Mouse (Mus musculus): ENCODE measurements around the gene Gm10272. TPM values are rescaled to one million over a fixed set of nuclear protein-coding genes. Genes with fewer than 3 reads are reported as not detected.

Gm10272 gene
- polyA plus RNA-seq (2014; fragmentation: Illumina TruSeq; extraction: RNeasy Lipid Tissue Mini Kit (QIAGEN cat#74804)), result not detected

DNA sequence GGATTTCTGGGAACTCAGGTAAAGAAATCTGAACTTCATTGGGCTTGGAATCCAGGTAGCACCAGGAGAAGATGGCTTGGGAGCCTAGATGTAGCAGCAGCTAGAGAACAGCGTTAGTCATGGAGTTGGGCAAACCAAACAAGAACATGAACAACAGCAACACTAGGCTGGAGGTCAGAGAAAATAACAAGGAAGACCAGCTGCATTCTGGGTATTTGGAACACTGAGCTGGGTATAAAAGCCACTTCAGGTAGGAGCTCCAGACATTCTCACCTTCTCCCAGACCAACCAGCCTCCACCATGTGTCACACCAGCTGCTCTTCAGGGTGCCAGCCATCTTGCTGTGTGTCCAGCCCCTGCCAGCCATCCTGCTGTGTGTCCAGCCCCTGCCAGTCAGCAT, at the start of gene Gm10272:
TSS of gene Gm10272 (plus strand) at position 301 of the 400 bp plus-strand sequence.

DNA sequence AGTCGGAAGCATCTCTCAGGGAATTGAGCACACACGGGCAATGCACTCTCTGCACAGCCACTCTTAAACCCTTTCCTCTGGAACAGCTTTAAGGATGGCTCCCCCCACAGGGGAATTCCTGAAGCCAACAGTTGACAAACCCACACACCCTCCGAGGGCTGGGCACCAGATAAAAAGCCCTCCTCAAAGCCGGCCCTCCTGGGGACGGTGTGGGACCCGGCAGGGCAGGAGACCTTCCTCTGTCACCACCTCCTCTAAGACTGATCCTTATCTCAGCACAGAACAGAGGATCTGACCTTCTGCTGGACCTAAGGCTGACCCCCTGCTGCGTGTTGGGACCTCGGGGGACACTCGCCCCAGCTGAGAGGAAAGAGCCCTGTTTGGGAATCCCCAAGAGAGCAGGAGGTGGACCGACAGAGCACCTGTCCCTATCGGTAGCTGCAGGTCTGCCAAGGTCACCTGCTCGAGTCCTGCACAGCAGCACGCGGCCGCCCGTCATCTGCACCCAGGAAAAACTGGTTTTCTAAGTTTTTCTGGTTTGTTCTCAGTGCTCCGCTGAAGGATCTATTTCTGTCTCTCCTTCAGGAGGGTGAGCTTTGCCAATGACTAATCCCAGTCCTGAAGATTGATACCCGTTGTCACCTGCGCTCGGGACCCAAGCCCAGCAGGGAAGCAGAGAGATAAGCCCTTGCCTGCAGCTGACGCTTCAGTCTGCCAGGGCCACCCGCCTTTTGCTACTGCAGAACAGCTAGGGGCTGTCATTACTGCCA, 20.3 kb upstream of the Gm10272 start, which contains the start of gene Tspear:
TSS of gene Tspear (plus strand) at position 675 of the 770 bp plus-strand sequence.

DNA sequence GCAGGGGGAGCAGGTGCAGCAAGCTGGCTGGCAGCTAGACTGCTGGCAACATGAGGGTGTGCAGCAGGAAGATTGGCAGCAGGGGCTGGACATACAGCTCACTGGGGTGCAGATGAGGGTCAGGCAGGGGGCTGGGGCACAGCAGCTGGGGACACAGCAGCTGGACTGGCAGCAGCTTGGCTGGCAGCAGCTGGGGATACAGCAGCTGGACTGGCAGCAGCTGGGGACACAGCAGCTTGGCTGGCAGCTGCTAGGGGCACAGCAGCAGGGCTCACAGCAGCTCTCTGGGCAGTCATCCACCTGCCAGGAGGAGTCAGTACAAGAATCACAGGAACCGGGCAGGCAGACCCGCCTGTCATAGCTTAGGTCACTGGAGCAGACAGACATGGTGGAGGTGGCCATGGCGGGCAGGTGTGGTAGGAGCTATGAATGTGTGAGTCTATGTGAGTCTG, 16.0 kb upstream of the Gm10272 start, which contains the start of gene Gm19402:
TSS of gene Gm19402 (minus strand) at position 402 of the 452 bp plus-strand sequence.

DNA sequence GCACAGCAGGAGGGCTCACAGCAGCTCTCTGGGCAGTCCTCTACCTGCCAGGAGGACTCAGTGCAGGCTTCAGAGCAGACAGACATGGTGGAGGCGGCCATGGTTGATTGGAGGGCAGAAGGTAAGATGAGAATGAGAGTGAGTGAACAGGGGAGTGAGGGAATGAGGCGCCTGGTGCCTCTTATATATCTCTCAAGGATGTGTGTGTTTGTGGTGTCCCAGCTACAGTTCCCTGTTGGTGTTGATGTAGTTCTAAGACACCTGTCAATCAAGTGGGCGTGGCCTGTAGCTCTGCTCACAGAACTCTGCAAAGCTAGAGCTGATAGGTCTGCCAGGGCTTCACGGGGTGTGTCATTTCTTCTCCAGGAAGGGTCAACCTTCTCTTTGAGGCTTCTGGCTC, 9.3 kb upstream of the Gm10272 start, which contains the start of gene Gm9508:
TSS of gene Gm9508 (minus strand) at position 101 of the 400 bp plus-strand sequence.

DNA sequence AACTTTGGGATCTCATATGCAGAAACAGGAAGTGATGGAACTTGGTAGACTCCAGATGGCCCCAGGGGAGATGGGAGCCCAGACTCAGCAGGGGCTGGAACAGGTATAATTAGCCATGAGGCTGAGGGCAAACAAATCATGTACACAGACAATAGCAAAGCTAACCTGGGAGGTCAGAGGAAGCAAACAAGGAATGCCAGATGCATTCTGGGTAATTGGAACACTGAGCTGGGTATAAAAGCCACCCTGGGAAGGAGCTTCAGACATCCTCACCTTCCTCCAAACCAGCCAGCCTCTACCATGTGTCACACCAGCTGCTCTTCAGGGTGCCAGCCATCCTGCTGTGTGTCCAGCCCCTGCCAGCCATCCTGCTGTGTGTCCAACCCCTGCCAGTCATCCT, 4.7 kb downstream of the Gm10272 start, which contains the start of gene Gm10024:
TSS of gene Gm10024 (plus strand) at position 301 of the 400 bp plus-strand sequence.

DNA sequence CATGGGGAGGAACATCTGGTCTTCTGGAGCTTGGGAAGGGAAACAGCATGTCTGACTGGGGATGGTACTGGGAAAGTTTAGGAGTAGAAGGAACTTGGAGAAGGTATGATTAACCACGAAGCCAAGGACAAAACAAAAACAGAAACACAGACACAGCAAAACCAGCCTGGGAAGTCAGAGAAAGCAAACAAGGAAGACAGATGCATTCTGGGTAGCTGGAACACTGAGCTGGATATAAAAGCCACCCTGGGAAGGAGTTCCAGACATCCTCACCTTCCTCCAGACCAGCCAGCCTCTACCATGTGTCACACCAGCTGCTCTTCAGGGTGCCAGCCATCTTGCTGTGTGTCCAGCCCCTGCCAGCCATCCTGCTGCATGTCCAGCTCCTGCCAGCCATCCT, 9.1 kb downstream of the Gm10272 start, which contains the start of gene Gm10142:
TSS of gene Gm10142 (plus strand) at position 301 of the 400 bp plus-strand sequence.

DNA sequence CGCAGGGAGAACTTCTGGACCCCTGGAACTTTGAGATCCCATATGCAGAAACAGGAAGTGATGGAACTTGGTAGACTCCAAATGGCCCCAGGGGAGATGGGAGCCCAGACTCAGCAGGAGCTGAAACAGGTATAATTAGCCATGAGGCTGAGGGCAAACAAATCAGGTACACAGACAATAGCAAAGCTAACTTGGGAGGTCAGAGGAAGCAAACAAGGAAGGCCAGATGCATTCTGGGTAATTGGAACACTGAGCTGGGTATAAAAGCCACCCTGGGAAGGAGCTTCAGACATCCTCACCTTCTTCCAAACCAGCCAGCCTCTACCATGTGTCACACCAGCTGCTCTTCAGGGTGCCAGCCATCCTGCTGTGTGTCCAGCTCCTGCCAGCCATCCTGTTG, 13.9 kb downstream of the Gm10272 start, which contains the start of gene Krtap12-1:
TSS of gene Krtap12-1 (plus strand) at position 301 of the 400 bp plus-strand sequence.

DNA sequence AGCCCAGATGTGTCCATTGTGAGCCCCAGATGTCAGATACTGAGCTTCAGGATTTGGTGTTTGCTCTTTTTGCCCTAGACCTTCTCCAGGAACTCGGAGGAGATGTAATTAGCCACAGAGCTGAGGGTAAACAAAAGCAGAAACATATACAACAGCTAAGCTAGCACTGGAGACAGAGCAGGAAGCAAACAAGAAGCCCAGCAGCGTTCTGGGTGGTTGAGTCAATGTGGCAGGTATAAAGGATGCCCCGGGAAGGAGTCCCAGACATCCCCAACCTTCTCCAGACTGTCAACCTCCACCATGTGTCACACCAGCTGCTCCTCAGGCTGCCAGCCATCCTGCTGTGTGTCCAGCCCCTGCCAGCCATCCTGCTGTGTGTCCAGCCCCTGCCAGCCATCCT, 19.8 kb downstream of the Gm10272 start, which contains the start of gene Gm10100:
TSS of gene Gm10100 (plus strand) at position 301 of the 400 bp plus-strand sequence.

DNA sequence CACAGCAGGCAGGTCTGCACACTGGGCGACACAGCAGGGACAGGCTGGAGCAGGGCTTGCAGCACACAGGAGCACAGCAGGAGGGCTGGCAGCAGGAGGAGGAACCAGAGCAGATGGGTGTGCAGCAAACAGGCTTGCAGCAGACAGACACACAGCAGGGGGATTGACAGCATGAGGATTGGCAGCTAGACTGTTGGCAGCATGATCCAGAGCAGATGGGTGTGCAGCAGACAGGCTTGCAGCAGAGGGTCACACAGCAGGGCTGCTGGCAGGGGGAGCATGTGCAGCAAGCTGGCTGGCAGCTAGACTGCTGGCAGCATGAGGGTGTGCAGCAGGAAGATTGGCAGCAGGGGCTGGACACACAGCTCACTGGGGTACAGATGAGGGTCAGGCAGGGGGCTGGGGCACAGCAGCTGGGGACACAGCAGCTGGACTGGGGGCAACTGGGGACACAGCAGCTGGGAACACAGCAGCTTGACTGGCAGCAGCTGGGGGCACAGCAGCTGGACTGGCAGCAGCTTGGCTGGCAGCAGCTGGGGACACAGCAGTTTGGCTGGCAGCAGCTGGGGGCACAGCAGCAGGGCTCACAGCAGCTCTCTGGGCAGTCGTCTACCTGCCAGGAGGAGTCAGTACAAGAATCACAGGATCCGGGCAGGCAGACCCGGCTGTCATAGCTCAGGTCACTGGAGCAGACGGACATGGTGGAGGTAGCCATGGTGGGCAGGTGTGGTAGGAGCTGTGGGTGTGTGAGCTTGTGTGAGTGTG, 35.7 kb downstream of the Gm10272 start, which contains the start of gene Gm18596:
TSS of gene Gm18596 (minus strand) at position 715 of the 765 bp plus-strand sequence.

DNA sequence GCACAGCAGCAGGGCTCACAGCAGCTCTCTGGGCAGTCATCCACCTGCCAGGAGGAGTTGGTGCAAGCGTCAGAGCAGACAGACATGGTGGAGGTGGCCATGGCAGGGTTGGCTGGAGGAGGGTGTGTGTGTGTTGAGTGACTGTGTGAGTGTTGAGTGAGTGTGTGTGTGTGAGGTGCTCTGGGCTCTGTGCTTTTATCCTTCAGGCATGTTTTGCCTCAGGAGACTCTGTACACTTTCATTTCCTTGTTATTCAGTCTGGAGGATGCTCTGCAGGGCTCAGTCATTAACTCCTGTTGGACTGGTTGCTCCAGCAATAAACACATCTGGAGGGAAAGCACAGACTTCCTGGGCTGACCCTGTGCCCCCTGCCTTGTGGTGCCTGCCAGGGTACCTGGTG, 44.8 kb downstream of the Gm10272 start, which contains the start of gene Gm9736:
TSS of gene Gm9736 (minus strand) at position 101 of the 400 bp plus-strand sequence.

Other genes starting within 250 kb of the Gm10272 start
- 0.68 TPM for gene Fam207a, start 190.8 kb upstream of the Gm10272 start, polyA plus RNA-seq (2014; fragmentation: Illumina TruSeq; extraction: RNeasy Lipid Tissue Mini Kit (QIAGEN cat#74804))
- 3.1 TPM for gene Itgb2, start 176.4 kb upstream of the Gm10272 start, polyA plus RNA-seq (2014; fragmentation: Illumina TruSeq; extraction: RNeasy Lipid Tissue Mini Kit (QIAGEN cat#74804))
- gene Pttg1ip, start 124.9 kb upstream of the Gm10272 start, polyA plus RNA-seq (2014; fragmentation: Illumina TruSeq; extraction: RNeasy Lipid Tissue Mini Kit (QIAGEN cat#74804)), result 132 TPM
- 91.3 TPM for gene Sumo3, start 100.5 kb upstream of the Gm10272 start, polyA plus RNA-seq (2014; fragmentation: Illumina TruSeq; extraction: RNeasy Lipid Tissue Mini Kit (QIAGEN cat#74804))
- gene Gm49325, start 100.4 kb upstream of the Gm10272 start, polyA plus RNA-seq (2014; fragmentation: Illumina TruSeq; extraction: RNeasy Lipid Tissue Mini Kit (QIAGEN cat#74804)), result 1.9 TPM
- 6.0 TPM for gene Ube2g2, start 84.4 kb upstream of the Gm10272 start, polyA plus RNA-seq (2014; fragmentation: Illumina TruSeq; extraction: RNeasy Lipid Tissue Mini Kit (QIAGEN cat#74804))
- not detected for gene Tspear, start 20.1 kb upstream of the Gm10272 start, polyA plus RNA-seq (2014; fragmentation: Illumina TruSeq; extraction: RNeasy Lipid Tissue Mini Kit (QIAGEN cat#74804))
- not detected for gene Gm19402, start 15.9 kb upstream of the Gm10272 start, polyA plus RNA-seq (2014; fragmentation: Illumina TruSeq; extraction: RNeasy Lipid Tissue Mini Kit (QIAGEN cat#74804))
- not detected for gene Gm9508, start 9.4 kb upstream of the Gm10272 start, polyA plus RNA-seq (2014; fragmentation: Illumina TruSeq; extraction: RNeasy Lipid Tissue Mini Kit (QIAGEN cat#74804))
- gene Gm10024, start 4.8 kb downstream of the Gm10272 start, polyA plus RNA-seq (2014; fragmentation: Illumina TruSeq; extraction: RNeasy Lipid Tissue Mini Kit (QIAGEN cat#74804)), result not detected
- gene Gm10142, start 9.2 kb downstream of the Gm10272 start, polyA plus RNA-seq (2014; fragmentation: Illumina TruSeq; extraction: RNeasy Lipid Tissue Mini Kit (QIAGEN cat#74804)), result not detected
- gene Krtap12-1, start 14.0 kb downstream of the Gm10272 start, polyA plus RNA-seq (2014; fragmentation: Illumina TruSeq; extraction: RNeasy Lipid Tissue Mini Kit (QIAGEN cat#74804)), result not detected
- gene Gm10100, start 19.9 kb downstream of the Gm10272 start, polyA plus RNA-seq (2014; fragmentation: Illumina TruSeq; extraction: RNeasy Lipid Tissue Mini Kit (QIAGEN cat#74804)), result not detected
- gene Gm18596, start 36.0 kb downstream of the Gm10272 start, polyA plus RNA-seq (2014; fragmentation: Illumina TruSeq; extraction: RNeasy Lipid Tissue Mini Kit (QIAGEN cat#74804)), result not detected
- not detected for gene Gm9736, start 44.7 kb downstream of the Gm10272 start, polyA plus RNA-seq (2014; fragmentation: Illumina TruSeq; extraction: RNeasy Lipid Tissue Mini Kit (QIAGEN cat#74804))
- gene Gm3233, start 53.1 kb downstream of the Gm10272 start, polyA plus RNA-seq (2014; fragmentation: Illumina TruSeq; extraction: RNeasy Lipid Tissue Mini Kit (QIAGEN cat#74804)), result not detected
- gene Gm3238, start 64.7 kb downstream of the Gm10272 start, polyA plus RNA-seq (2014; fragmentation: Illumina TruSeq; extraction: RNeasy Lipid Tissue Mini Kit (QIAGEN cat#74804)), result not detected
- gene Gm7138, start 70.3 kb downstream of the Gm10272 start, polyA plus RNA-seq (2014; fragmentation: Illumina TruSeq; extraction: RNeasy Lipid Tissue Mini Kit (QIAGEN cat#74804)), result not detected
- gene Gm3250, start 75.9 kb downstream of the Gm10272 start, polyA plus RNA-seq (2014; fragmentation: Illumina TruSeq; extraction: RNeasy Lipid Tissue Mini Kit (QIAGEN cat#74804)), result not detected
- not detected for gene Gm7137, start 81.6 kb downstream of the Gm10272 start, polyA plus RNA-seq (2014; fragmentation: Illumina TruSeq; extraction: RNeasy Lipid Tissue Mini Kit (QIAGEN cat#74804))
- not detected for gene Gm9639, start 88.5 kb downstream of the Gm10272 start, polyA plus RNA-seq (2014; fragmentation: Illumina TruSeq; extraction: RNeasy Lipid Tissue Mini Kit (QIAGEN cat#74804))
- not detected for gene Gm19668, start 92.5 kb downstream of the Gm10272 start, polyA plus RNA-seq (2014; fragmentation: Illumina TruSeq; extraction: RNeasy Lipid Tissue Mini Kit (QIAGEN cat#74804))
- gene Gm9507, start 105.2 kb downstream of the Gm10272 start, polyA plus RNA-seq (2014; fragmentation: Illumina TruSeq; extraction: RNeasy Lipid Tissue Mini Kit (QIAGEN cat#74804)), result not detected
- not detected for gene Gm2696, start 108.1 kb downstream of the Gm10272 start, polyA plus RNA-seq (2014; fragmentation: Illumina TruSeq; extraction: RNeasy Lipid Tissue Mini Kit (QIAGEN cat#74804))
- not detected for gene Krtap10-4, start 120.5 kb downstream of the Gm10272 start, polyA plus RNA-seq (2014; fragmentation: Illumina TruSeq; extraction: RNeasy Lipid Tissue Mini Kit (QIAGEN cat#74804))
- not detected for gene Krtap10-10, start 129.3 kb downstream of the Gm10272 start, polyA plus RNA-seq (2014; fragmentation: Illumina TruSeq; extraction: RNeasy Lipid Tissue Mini Kit (QIAGEN cat#74804))
- gene Gm36176, start 140.2 kb downstream of the Gm10272 start, polyA plus RNA-seq (2014; fragmentation: Illumina TruSeq; extraction: RNeasy Lipid Tissue Mini Kit (QIAGEN cat#74804)), result not detected
- gene Gm10318, start 146.2 kb downstream of the Gm10272 start, polyA plus RNA-seq (2014; fragmentation: Illumina TruSeq; extraction: RNeasy Lipid Tissue Mini Kit (QIAGEN cat#74804)), result not detected
- not detected for gene Gm3285, start 155.3 kb downstream of the Gm10272 start, polyA plus RNA-seq (2014; fragmentation: Illumina TruSeq; extraction: RNeasy Lipid Tissue Mini Kit (QIAGEN cat#74804))
- gene Lrrc3, start 195.9 kb downstream of the Gm10272 start, polyA plus RNA-seq (2014; fragmentation: Illumina TruSeq; extraction: RNeasy Lipid Tissue Mini Kit (QIAGEN cat#74804)), result 0.71 TPM

Measured in ovary, adult 10 weeks (tissue).